In genomic region chr19:3945872-3946564, GRCm38 (mm10) we compare ENCODE assay signal across 14 mouse cellular contexts. TPM values are rescaled to one million over a fixed set of nuclear protein-coding genes. Genes with fewer than 3 reads are reported as not detected.
DNase-seq lines count a peak whose midpoint lies in the region; ATAC-seq lines count a peak whose summit lies in the region.
"Had no signal": no experiment of that assay in that cellular context is flagged by ENCODE, and none has a peak within 500 bp of the region (broad histone marks: within the 10 kb centered on the region; RNA-seq: fewer than 3 reads in every experiment).

No protein-coding gene starts in this region.

- no peaks in the 10 kb centered on the region for H3K9me3 ChIP-seq in kidney, embryonic 16.5 days (ENCODE audit: low read length)
- H3K9me3 ChIP-seq in midbrain, embryonic 10.5 days (replicated peaks) = no peaks in the 10 kb centered on the region
- H3K9me3 ChIP-seq: embryonic facial prominence, embryonic 15.5 days; lung, embryonic 15.5 days had no signal

- no peaks in the 10 kb centered on the region for H3K36me3 ChIP-seq in kidney, embryonic 16.5 days (ENCODE audit: insufficient read depth, low read length)
- H3K36me3 ChIP-seq in midbrain, embryonic 10.5 days = no peaks in the 10 kb centered on the region
- H3K36me3 ChIP-seq: embryonic facial prominence, embryonic 15.5 days; lung, embryonic 15.5 days had no signal

- peak; percentile 74 for DNase-seq in kidney, adult 11 months
- DNase-seq in kidney, postnatal 25 days = peak; percentile 74 to 87
- DNase-seq in thymus, postnatal 14 days = peak; percentile 83
- DNase-seq in MN1 (ENCODE audit: low spot score) = no peak
- no peak for DNase-seq in adrenal gland, postnatal 4 days (ENCODE audit: low spot score in 2 of 2)
- no peak for DNase-seq in midbrain, embryonic 10.5 days (ENCODE audit: low spot score)

- WGBS in kidney, embryonic 16.5 days = 31% methylated on average over 10 of the region's 10 CpGs
- 38% methylated on average over 10 of the region's 10 CpGs for WGBS in midbrain, embryonic 10.5 days

- H3K9ac ChIP-seq in kidney, embryonic 16.5 days (replicated peaks; ENCODE audit: low read length) = no peak overlapping the region
- H3K9ac ChIP-seq: embryonic facial prominence, embryonic 15.5 days; lung, embryonic 15.5 days had no signal

- no peak for ATAC-seq in kidney, embryonic 16.5 days (ENCODE audit: low FRiP score, low TSS enrichment)
- ATAC-seq in common myeloid progenitor, adult 5-6 weeks (replicated peaks; ENCODE audit: low read depth, poor library complexity, severe bottlenecking) = 0 out of 2 replicates have a peak, but pooled peaks have one; percentile 31

- H3K4me1 ChIP-seq in kidney, embryonic 16.5 days (ENCODE audit: insufficient read depth, low read length) = peaks cover 6% of the 10 kb centered on the region
- H3K4me1 ChIP-seq in midbrain, embryonic 10.5 days = peaks cover 6% of the 10 kb centered on the region; the same call in 1 of the 2 replicates
- H3K4me1 ChIP-seq: lung, embryonic 15.5 days had no signal

- no peaks in the 10 kb centered on the region for H3K27me3 ChIP-seq in kidney, embryonic 16.5 days (ENCODE audit: insufficient read depth, low read length)
- peaks cover 18% of the 10 kb centered on the region; the same call in 1 of the 2 replicates for H3K27me3 ChIP-seq in midbrain, embryonic 10.5 days (ENCODE audit: low read depth, poor library complexity, severe bottlenecking)
- H3K27me3 ChIP-seq: embryonic facial prominence, embryonic 15.5 days; lung, embryonic 15.5 days had no signal

- H3K4me2 ChIP-seq in kidney, embryonic 16.5 days (replicated peaks; ENCODE audit: low read depth, low read length) = no peak overlapping the region
- H3K4me2 ChIP-seq: embryonic facial prominence, embryonic 15.5 days; lung, embryonic 15.5 days had no signal

- no peak overlapping the region for H3K27ac ChIP-seq in kidney, embryonic 16.5 days (ENCODE audit: low read length)
- H3K27ac ChIP-seq in midbrain, embryonic 10.5 days (replicated peaks) = no peak overlapping the region
- H3K27ac ChIP-seq: embryonic facial prominence, embryonic 15.5 days; lung, embryonic 15.5 days had no signal

- no peak overlapping the region for H3K4me3 ChIP-seq in kidney, embryonic 16.5 days (ENCODE audit: low read length)
- no peak overlapping the region for H3K4me3 ChIP-seq in midbrain, embryonic 10.5 days
- H3K4me3 ChIP-seq: embryonic facial prominence, embryonic 15.5 days; lung, embryonic 15.5 days had no signal

RNA-seq across cellular contexts. Expression of gene Unc93b1, which starts 11.0 kb away (rescaled TPM):
- 19.4 and 23.1 TPM in 2 replicates for polyA plus RNA-seq in kidney, embryonic 16.5 days (2015; fragmentation: Nextera tagmentation; extraction: Ambion mirVana)
- 83.0 and 99.7 TPM in 2 replicates for total RNA-seq in common myeloid progenitor, adult 5-6 weeks (2017)
- 10 to 100 TPM; 53.9 to 60.7 TPM for total RNA-seq in adrenal gland, postnatal 4 days (2021)
- 5.1 and 8.0 TPM in 2 replicates for polyA plus RNA-seq in midbrain, embryonic 10.5 days (2016; fragmentation: Nextera tagmentation; extraction: Ambion mirVana)
- polyA plus RNA-seq: Patski had no signal

RNA-seq across cellular contexts. Expression of gene Aldh3b3, which starts 12.4 kb away (rescaled TPM):
- polyA plus RNA-seq in kidney, embryonic 16.5 days (2015; fragmentation: Nextera tagmentation; extraction: Ambion mirVana) = not detected in 2 replicates
- 0.41 TPM in 1 of 2 replicates, not detected in the other for total RNA-seq in common myeloid progenitor, adult 5-6 weeks (2017)
- under 1 TPM; 0.67 to 0.87 TPM for total RNA-seq in adrenal gland, postnatal 4 days (2021)
- polyA plus RNA-seq in midbrain, embryonic 10.5 days (2016; fragmentation: Nextera tagmentation; extraction: Ambion mirVana) = not detected in 2 replicates
- total RNA-seq: gastrocnemius, postnatal 10 days; layer of hippocampus, postnatal 10 days had no signal
- polyA plus RNA-seq: neural tube, embryonic 14.5 days had no signal

RNA-seq across cellular contexts. Expression of gene Aldh3b1, which starts 16.4 kb away (rescaled TPM):
- 3.9 and 5.1 TPM in 2 replicates for polyA plus RNA-seq in kidney, embryonic 16.5 days (2015; fragmentation: Nextera tagmentation; extraction: Ambion mirVana)
- total RNA-seq in common myeloid progenitor, adult 5-6 weeks (2017) = 1.6 and 3.2 TPM in 2 replicates
- 100 to 1,000 TPM; 117 to 121 TPM for total RNA-seq in adrenal gland, postnatal 4 days (2021)
- polyA plus RNA-seq in midbrain, embryonic 10.5 days (2016; fragmentation: Nextera tagmentation; extraction: Ambion mirVana) = 0.73 TPM in 2 replicates

RNA-seq across cellular contexts. Expression of gene Aldh3b2, which starts 26.1 kb away (rescaled TPM):
- polyA plus RNA-seq in kidney, embryonic 16.5 days (2015; fragmentation: Nextera tagmentation; extraction: Ambion mirVana) = 3.7 and 5.1 TPM in 2 replicates
- 0.59 TPM in 1 of 2 replicates, not detected in the other for total RNA-seq in common myeloid progenitor, adult 5-6 weeks (2017)
- 1 to 10 TPM; 7.5 to 8.4 TPM for total RNA-seq in adrenal gland, postnatal 4 days (2021)
- 0.21 and 0.35 TPM in 2 replicates for polyA plus RNA-seq in midbrain, embryonic 10.5 days (2016; fragmentation: Nextera tagmentation; extraction: Ambion mirVana)

RNA-seq across cellular contexts. Expression of gene Ndufs8, which starts 33.4 kb away (rescaled TPM):
- 365 and 401 TPM in 2 replicates for polyA plus RNA-seq in kidney, embryonic 16.5 days (2015; fragmentation: Nextera tagmentation; extraction: Ambion mirVana)
- 79.4 and 83.5 TPM in 2 replicates for total RNA-seq in common myeloid progenitor, adult 5-6 weeks (2017)
- total RNA-seq in adrenal gland, postnatal 4 days (2021) = 100 to 1,000 TPM; 205 to 212 TPM
- polyA plus RNA-seq in midbrain, embryonic 10.5 days (2016; fragmentation: Nextera tagmentation; extraction: Ambion mirVana) = 251 and 262 TPM in 2 replicates

Comparison
In these comparisons a context has a peak if more than half of its experiments do, and no peak if none do; other contexts are left out.
1. DNase-seq: peak in kidney, adult 11 months (single experiment), kidney, postnatal 25 days (2 of 2) and thymus, postnatal 14 days (single experiment); none in MN1 (single experiment), adrenal gland, postnatal 4 days (0 of 2) and midbrain, embryonic 10.5 days (single experiment).
2. RNA of gene Aldh3b1, which starts 16.4 kb away (total RNA-seq): 117 to 121 TPM in adrenal gland, postnatal 4 days; 1.6 to 3.2 TPM in common myeloid progenitor, adult 5-6 weeks; every median in the first group is over 10 times any median in the second.